Mouse (Mus musculus): ENCODE data around the gene Creb3.
"Not testable (repeated sequence)": the region's sequence is repeated elsewhere in the genome, so short reads cannot be mapped to it uniquely, and the experiment has no call there.

Creb3 gene

GRCm38 (mm10) chr4:43583421-43583820, 21.3 kb downstream of the Creb3 start:
- no peak for DNase-seq (ENCODE audit: extremely low spot score, low spot score)

DNA sequence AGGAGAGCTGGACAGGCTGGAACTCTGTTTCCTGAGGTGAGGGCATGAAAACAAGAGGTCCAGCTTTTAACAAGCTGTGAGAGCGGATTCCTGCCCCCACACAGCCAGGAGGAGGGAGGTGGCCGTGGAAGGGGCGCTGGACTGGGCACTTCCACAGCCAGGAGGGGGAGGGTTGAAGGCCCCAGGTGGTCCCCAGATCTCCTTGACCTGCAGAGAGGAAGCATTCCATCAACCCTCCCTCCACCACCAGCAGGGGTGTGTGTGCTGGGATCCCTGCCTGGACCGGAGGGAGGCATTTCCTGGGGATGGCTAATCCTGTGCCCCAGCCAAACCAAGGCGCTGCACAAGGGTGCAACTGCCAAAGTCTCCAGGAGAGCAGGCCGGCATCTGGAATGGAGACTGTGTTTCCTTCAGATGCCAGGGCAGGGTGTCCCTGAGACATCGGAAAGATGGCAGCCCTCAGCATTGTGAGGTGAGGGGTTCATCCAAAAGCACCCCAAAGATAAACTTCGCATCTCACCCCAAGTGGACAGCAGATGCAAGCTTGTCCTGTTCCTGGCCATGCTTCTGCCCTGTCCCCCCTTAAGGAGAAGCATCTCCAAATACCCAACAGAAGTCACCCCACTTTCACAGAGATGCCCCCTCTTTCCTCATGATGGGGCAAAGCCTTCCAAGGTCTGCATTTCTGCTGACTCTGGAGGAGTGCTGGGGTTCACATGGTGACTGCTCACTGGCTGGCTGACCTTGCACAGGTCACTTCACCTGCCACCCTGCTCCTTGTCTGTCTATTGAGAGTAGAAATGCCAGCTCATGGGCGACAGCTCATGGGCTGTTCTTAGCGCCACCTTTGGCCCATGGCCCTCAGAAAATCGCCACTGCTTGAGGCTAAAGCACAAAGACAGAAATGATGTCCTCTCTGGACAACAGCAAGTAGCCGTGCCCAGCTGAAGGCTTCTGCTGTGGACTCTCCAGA, 22.6 kb downstream of the Creb3 start, which contains the start of gene Msmp:
TSS of gene Msmp (minus strand) at position 51 of the 973 bp plus-strand sequence.
- no peak for DNase-seq (ENCODE audit: extremely low spot score, low spot score)

DNA sequence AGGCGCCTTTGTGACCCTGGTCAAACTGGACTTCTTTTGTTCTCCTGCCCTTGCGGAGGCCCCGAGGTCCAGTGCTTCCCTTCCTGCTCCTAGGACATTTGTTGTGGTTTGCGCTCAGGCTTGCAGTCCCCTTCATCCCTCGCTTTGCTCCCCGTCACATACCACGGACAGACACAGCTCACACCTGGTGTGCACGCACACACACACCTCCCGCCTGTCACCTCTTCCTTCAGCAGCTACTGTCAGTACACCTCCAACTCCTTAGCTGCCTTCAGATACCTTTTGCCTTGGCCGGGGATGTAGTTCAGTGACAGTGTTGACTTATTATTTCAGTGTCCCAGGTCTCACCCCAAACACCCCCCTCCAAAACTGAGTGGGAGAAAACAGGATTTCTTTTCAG, 23.6 kb downstream of the Creb3 start:
- DNase-seq (ENCODE audit: extremely low spot score, low spot score), result no peak

DNA sequence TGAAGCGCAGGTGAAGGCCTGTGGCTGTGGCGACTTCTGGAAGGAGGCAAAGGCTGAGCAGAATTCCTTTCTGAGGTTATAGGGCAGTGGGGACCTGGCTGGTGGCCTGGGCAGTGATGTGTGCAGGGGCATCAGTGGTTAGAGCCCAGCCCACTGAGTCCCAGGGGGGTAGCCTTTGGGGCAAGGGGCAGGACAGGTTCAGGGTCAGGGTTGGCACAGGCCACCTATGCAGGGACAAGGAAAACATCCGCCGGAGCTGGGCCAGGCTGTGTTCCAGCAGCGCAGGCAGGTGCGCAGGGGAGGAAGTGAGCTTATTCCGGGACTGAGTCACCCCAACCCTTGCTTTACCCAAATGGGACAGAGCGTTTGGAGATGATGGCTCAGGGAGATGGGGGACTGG, 24.3 kb downstream of the Creb3 start:
- DNase-seq (ENCODE audit: extremely low spot score, low spot score), result no peak

DNA sequence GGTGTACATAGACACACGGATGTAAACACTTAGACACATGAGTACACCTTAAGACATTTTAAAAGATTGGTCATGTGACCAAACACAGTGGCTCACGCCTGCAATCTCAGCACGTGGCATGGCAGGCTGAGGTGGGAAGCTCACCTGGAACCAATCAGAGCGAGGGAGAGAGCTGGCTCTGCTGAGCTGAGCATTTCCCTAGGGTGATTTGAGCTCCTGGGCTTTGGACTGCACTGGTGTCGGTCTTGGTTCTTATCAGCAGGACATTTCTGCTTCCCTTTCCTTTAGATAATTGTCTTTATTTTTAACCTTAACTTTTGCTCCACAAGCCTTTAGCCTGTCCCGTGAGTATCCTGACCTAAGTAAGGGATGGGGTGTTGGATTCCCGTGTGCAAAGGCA, 25.5 kb downstream of the Creb3 start:
- DNase-seq (ENCODE audit: extremely low spot score, low spot score), result no peak

DNA sequence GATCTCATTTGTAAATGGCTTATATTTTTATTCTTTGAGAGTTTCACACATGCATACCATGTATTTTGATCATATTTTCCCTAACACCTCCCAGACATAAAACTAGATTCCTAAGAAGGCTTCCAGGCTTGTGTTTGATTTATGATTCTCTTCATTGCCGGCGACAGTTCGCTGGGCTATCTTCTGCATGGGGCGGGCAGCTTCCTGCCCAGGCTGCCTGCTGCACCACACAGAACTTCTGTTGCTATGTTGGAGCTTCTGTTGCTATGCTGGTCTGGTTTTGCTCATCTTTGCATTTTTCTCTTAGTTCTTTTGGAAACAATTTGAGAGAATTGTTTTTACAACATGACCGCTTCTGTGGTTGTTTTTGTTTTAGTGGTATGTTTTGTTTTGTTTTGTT, 29.4 kb downstream of the Creb3 start:
- DNase-seq (ENCODE audit: extremely low spot score, low spot score), result no peak

GRCm38 (mm10) chr4:43591961-43592360, 29.8 kb downstream of the Creb3 start:
- DNase-seq (ENCODE audit: extremely low spot score, low spot score), result no peak

DNA sequence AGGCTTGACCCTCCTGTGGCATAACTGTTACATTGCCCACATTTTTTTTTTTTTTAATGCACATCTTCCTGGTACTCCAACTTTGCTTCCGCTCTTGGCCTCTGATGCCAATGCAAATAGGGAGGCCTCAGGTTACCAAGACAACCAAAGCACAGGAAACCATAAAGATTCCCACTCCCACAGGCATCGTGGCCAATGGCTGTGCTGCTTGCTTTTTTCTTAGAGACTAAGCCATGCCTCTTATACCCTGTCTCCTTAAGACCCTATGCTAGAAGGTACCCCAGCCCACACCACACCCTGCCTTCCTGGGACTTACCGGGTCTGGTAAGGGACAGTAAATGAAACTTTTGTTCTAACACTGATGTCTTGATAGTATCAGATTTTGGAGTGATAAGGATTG, 31.3 kb downstream of the Creb3 start:
- no peak for DNase-seq (ENCODE audit: extremely low spot score, low spot score)

- DNase-seq (ENCODE audit: extremely low spot score, low spot score), result not testable (repeated sequence)
These were observed 34.5 kb downstream of the Creb3 start for GRCm38 (mm10) chr4:43596597-43596996.

- DNase-seq (ENCODE audit: extremely low spot score, low spot score), result no peak
These were observed 36.1 kb downstream of the Creb3 start for GRCm38 (mm10) chr4:43598200-43598599.

GRCm38 (mm10) chr4:43598650-43599380, 36.7 kb downstream of the Creb3 start:
- DNase-seq (ENCODE audit: extremely low spot score, low spot score), result no peak

GRCm38 (mm10) chr4:43600195-43600934, 38.2 kb downstream of the Creb3 start:
- no peak for DNase-seq (ENCODE audit: extremely low spot score, low spot score)

GRCm38 (mm10) chr4:43604099-43604498, 42.0 kb downstream of the Creb3 start:
- DNase-seq (ENCODE audit: extremely low spot score, low spot score), result no peak

DNA sequence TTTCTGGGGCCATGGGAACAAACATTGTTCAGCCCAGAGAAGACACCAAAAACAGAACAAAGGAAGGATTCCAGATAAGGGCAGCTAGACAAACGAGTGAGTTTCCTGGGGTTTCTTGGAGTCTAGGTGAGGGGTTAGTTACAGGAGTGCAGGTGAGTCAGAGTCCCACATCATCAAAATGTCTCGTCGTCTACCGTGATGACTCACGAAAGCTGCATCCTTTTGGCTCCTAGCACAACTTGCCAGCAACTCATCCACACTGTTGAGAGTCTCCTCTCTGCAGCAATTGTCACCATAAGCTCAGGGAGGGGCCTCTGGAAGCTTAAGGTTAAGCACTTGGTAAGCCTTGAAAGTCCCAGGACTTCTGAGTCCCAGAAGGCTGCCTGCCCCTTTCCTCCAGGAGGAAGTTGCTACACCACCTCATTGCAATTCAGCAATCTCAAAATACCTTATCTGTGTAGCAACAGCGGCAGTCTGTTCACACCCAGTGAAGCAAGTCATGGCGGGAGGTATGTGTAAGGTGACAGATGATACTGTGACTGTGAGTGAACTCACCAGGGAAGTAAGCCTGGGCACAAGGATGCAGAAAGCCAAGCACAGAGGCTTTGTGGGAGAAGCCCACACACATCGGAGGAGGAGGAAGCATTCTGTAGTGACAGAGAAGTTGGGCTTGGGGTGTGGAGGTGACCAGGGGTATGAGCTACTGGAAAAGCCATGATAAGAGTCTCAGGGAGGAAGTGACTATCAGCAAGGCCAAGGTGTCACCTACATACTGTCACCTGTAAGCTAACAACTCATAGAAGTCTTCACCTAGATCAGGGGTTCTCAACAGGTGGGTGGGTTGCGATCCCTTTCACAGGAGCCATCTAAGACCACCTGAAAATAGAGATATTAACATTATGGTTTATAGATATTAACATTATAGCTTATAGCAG, 42.9 kb downstream of the Creb3 start:
- DNase-seq (ENCODE audit: extremely low spot score, low spot score), result no peak

DNA sequence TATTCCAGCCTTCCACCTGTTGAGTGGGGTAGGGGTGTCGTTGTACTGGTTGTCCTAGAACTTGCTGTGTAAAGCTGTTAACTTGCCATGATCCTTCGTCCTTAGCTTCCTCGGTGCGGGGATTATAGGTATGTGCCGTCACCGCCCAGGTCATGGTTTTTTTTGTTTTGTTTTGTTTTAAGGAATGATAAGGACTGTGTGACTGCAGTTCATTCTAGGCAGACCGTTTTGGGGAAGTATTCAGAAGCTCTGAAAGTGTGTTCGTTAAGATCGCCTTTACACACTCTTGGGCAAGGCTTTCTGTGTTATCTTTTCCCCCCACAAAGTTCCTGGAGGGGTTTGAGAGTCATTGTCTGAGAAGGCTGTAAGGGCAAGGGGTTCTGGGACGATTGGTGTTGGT, 50.4 kb downstream of the Creb3 start:
- no peak for DNase-seq (ENCODE audit: extremely low spot score, low spot score)

GRCm38 (mm10) chr4:43613060-43613730, 51.1 kb downstream of the Creb3 start:
- DNase-seq (ENCODE audit: extremely low spot score, low spot score), result no peak
